Mouse (Mus musculus): ENCODE results near the gene Fez2. TPM values are rescaled to one million over a fixed set of nuclear protein-coding genes. Genes with fewer than 3 reads are reported as not detected.

Fez2 gene
- polyA plus RNA-seq, 2 experiments, result 11.4 to 16.9 TPM

- DNase-seq (ENCODE audit: low read depth in 3 of 3, low spot score in 3 of 3) (no peak), ATAC-seq (ENCODE audit: insufficient read depth) (no peak)
- H3K4me2 ChIP-seq (ENCODE audit: low read depth), result no peak overlapping the region
- H3K27me3 ChIP-seq (ENCODE audit: control insufficient read depth, insufficient read depth, low read length), result no peaks in the 10 kb centered on the region
- H3K4me1 ChIP-seq (replicated peaks; ENCODE audit: control insufficient read depth in 2 of 2, insufficient read depth in 2 of 2, low read length in 1 of 2), result peaks cover 0 to 2% of the 10 kb centered on the region in 2 experiments; a peak in 1 of 4 replicates
- no peaks in the 10 kb centered on the region for H3K36me3 ChIP-seq (replicated peaks; ENCODE audit: control insufficient read depth, insufficient read depth, low read depth)
- no peak for TF ChIP-seq EP300 (IDR thresholded peaks at IDR 0.05; ENCODE audit: low read depth)
- no peak for TF ChIP-seq CTCF (IDR thresholded peaks at IDR 0.05; ENCODE audit: low read depth)
- no peak overlapping the region for H3K9ac ChIP-seq (replicated peaks)
- no peak overlapping the region for H3K4me3 ChIP-seq (ENCODE audit: insufficient read depth in 1 of 2, low read depth in 2 of 2, low read length in 2 of 2)
- H3K9me3 ChIP-seq (ENCODE audit: control insufficient read depth, low read length), result no peaks in the 10 kb centered on the region
- WGBS (ENCODE audit: insufficient replicate concordance), result 64% methylated on average over 13 of the region's 13 CpGs
- H3K27ac ChIP-seq, result no peak overlapping the region
These were observed 31.8 kb upstream of the Fez2 start for GRCm38 (mm10) chr17:78449635-78450197.

DNA sequence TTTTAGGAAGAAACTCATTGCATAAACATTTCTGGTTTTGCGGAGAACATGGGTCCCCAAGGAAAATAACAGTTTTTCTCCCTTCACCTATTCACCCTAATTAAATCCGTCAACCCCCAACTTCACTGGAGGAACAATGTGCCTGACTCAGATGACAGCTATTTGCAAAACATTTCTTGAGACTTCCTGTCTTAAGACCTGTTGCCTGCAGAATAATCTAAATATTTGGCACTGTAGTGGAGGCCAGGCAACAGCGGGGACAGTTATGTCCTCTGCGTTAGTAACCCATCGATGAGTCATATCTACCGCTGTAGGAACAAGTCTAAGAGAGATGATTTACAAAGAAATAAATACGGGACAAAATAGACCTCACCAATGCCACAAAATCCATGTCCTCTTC, 26.9 kb upstream of the Fez2 start:
- no peak for DNase-seq (ENCODE audit: low read depth in 3 of 3, low spot score in 3 of 3)
- 73% methylated on average over 7 of the region's 7 CpGs for WGBS (ENCODE audit: insufficient replicate concordance)
- no peak overlapping the region for H3K4me3 ChIP-seq (ENCODE audit: insufficient read depth in 1 of 2, low read depth in 2 of 2, low read length in 2 of 2)
- TF ChIP-seq EP300 (IDR thresholded peaks at IDR 0.05; ENCODE audit: low read depth) (no peak), CTCF (IDR thresholded peaks at IDR 0.05; ENCODE audit: low read depth) (no peak)
- no peak overlapping the region for H3K9ac ChIP-seq (replicated peaks)
- no peaks in the 10 kb centered on the region for H3K4me1 ChIP-seq (replicated peaks; ENCODE audit: control insufficient read depth in 2 of 2, insufficient read depth in 2 of 2, low read length in 1 of 2)
- H3K27ac ChIP-seq, result no peak overlapping the region
- H3K4me2 ChIP-seq (ENCODE audit: low read depth), result no peak overlapping the region
- H3K9me3 ChIP-seq (ENCODE audit: control insufficient read depth, low read length), result no peaks in the 10 kb centered on the region
- no peaks in the 10 kb centered on the region for H3K36me3 ChIP-seq (replicated peaks; ENCODE audit: control insufficient read depth, insufficient read depth, low read depth)
- no peak for ATAC-seq (ENCODE audit: insufficient read depth)
- no peaks in the 10 kb centered on the region for H3K27me3 ChIP-seq (ENCODE audit: control insufficient read depth, insufficient read depth, low read length)

- Histone ChIP-seq H3K9me3 (ENCODE audit: control insufficient read depth, low read length) (no peaks in the 10 kb centered on the region), H3K4me2 (ENCODE audit: low read depth) (no peak overlapping the region), H3K4me3 (ENCODE audit: insufficient read depth in 1 of 2, low read depth in 2 of 2, low read length in 2 of 2) (no peak overlapping the region), H3K4me1 (replicated peaks; ENCODE audit: control insufficient read depth in 2 of 2, insufficient read depth in 2 of 2, low read length in 1 of 2) (no peaks in the 10 kb centered on the region), H3K9ac (replicated peaks) (no peak overlapping the region), H3K27ac (no peak overlapping the region), H3K27me3 (ENCODE audit: control insufficient read depth, insufficient read depth, low read length) (no peaks in the 10 kb centered on the region), H3K36me3 (replicated peaks; ENCODE audit: control insufficient read depth, insufficient read depth, low read depth) (no peaks in the 10 kb centered on the region)
- no peak for DNase-seq (ENCODE audit: low read depth in 3 of 3, low spot score in 3 of 3)
- ATAC-seq (ENCODE audit: insufficient read depth), result no peak
- 75% methylated on average over 2 of the region's 2 CpGs for WGBS (ENCODE audit: insufficient replicate concordance)
- TF ChIP-seq EP300 (IDR thresholded peaks at IDR 0.05; ENCODE audit: low read depth) (no peak), CTCF (IDR thresholded peaks at IDR 0.05; ENCODE audit: low read depth) (no peak)
These were observed 22.8 kb upstream of the Fez2 start for GRCm38 (mm10) chr17:78440771-78441170.

DNA sequence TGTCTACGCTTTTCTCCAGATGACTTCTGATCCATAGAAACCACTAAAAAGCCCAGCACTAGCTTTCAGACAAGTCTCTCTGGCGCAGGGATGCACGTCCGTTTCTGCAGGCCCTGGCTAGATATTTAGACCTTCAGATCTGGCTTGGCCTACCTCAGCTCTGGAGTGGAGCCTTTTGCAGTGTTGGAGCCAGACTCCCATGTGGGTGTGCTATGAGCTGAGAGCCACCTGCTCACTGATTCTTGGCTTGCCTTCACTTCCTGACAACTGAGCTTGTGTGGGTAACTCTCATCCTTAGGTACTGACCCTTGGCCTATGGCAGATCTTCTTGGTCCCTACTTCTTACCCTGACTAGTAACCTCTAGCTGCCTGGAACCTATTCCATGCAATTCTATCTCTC, 19.2 kb upstream of the Fez2 start:
- Histone ChIP-seq H3K9me3 (ENCODE audit: control insufficient read depth, low read length) (no peaks in the 10 kb centered on the region), H3K27ac (no peak overlapping the region), H3K4me2 (ENCODE audit: low read depth) (no peak overlapping the region), H3K36me3 (replicated peaks; ENCODE audit: control insufficient read depth, insufficient read depth, low read depth) (no peaks in the 10 kb centered on the region), H3K27me3 (ENCODE audit: control insufficient read depth, insufficient read depth, low read length) (no peaks in the 10 kb centered on the region), H3K9ac (replicated peaks) (no peak overlapping the region), H3K4me3 (ENCODE audit: insufficient read depth in 1 of 2, low read depth in 2 of 2, low read length in 2 of 2) (no peak overlapping the region), H3K4me1 (replicated peaks; ENCODE audit: control insufficient read depth in 2 of 2, insufficient read depth in 2 of 2, low read length in 1 of 2) (no peaks in the 10 kb centered on the region)
- WGBS (ENCODE audit: insufficient replicate concordance), result 67% methylated on average over 4 of the region's 4 CpGs
- ATAC-seq (ENCODE audit: insufficient read depth) (no peak), DNase-seq (ENCODE audit: low read depth in 3 of 3, low spot score in 3 of 3) (no peak)
- TF ChIP-seq CTCF (IDR thresholded peaks at IDR 0.05; ENCODE audit: low read depth) (no peak), EP300 (IDR thresholded peaks at IDR 0.05; ENCODE audit: low read depth) (no peak)

GRCm38 (mm10) chr17:78435661-78436060, 17.7 kb upstream of the Fez2 start:
- no peak for TF ChIP-seq CTCF (IDR thresholded peaks at IDR 0.05; ENCODE audit: low read depth)
- no peak for TF ChIP-seq EP300 (IDR thresholded peaks at IDR 0.05; ENCODE audit: low read depth)
- WGBS (ENCODE audit: insufficient replicate concordance), result 67% methylated on average over 6 of the region's 6 CpGs
- Histone ChIP-seq H3K4me3 (ENCODE audit: insufficient read depth in 1 of 2, low read depth in 2 of 2, low read length in 2 of 2) (no peak overlapping the region), H3K4me2 (ENCODE audit: low read depth) (no peak overlapping the region), H3K36me3 (replicated peaks; ENCODE audit: control insufficient read depth, insufficient read depth, low read depth) (no peaks in the 10 kb centered on the region), H3K9me3 (ENCODE audit: control insufficient read depth, low read length) (no peaks in the 10 kb centered on the region), H3K27ac (no peak overlapping the region), H3K4me1 (replicated peaks; ENCODE audit: control insufficient read depth in 2 of 2, insufficient read depth in 2 of 2, low read length in 1 of 2) (no peaks in the 10 kb centered on the region), H3K27me3 (ENCODE audit: control insufficient read depth, insufficient read depth, low read length) (no peaks in the 10 kb centered on the region), H3K9ac (replicated peaks) (no peak overlapping the region)
- DNase-seq (ENCODE audit: low read depth in 3 of 3, low spot score in 3 of 3), result no peak
- no peak for ATAC-seq (ENCODE audit: insufficient read depth)

All from liver, embryonic 14.5 days (tissue).